Mouse (Mus musculus): ENCODE data around the gene Inka2. TPM values are rescaled to one million over a fixed set of nuclear protein-coding genes. Genes with fewer than 3 reads are reported as not detected.

The Inka2 gene
- polyA plus RNA-seq, 1 experiment from 2014 or later: 3.6 TPM

DNA sequence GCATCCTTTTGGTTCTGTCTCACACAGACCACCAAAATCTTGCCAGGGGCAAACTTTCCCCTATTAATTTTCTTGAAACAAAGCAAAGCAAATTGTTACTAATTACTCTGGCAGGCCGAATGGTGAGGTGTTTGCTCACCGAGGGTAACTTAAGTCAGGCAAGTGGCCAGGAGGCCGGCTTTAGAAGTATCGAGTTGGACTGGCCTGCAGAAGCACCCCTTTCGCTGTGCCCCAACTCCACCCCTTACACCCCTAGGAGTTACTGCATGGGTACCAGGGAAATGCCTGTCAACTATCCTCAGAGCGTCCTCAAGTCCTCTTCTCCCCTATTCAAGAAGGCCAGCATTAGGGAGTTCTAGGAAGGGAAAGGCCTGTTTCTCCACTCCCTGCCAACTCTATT lies 828 bp upstream of the Inka2 start:
- H3K4me1 ChIP-seq: peaks cover 73% of the 10 kb centered on the region
- H3K27me3 ChIP-seq (replicated peaks; ENCODE audit: low read depth, poor library complexity, severe bottlenecking): peaks cover 57% of the 10 kb centered on the region
- H3K27ac ChIP-seq (replicated peaks): no peak overlapping the region
- H3K4me3 ChIP-seq: no peak overlapping the region
- H3K36me3 ChIP-seq (replicated peaks): no peaks in the 10 kb centered on the region
- 40% methylated on average over 6 of the region's 6 CpGs for WGBS
- DNase-seq (ENCODE audit: low spot score): no peak
- no peaks in the 10 kb centered on the region for H3K9me3 ChIP-seq

- peak; percentile 50 for DNase-seq (ENCODE audit: low spot score)
- WGBS: 1% methylated on average over 28 of the region's 28 CpGs
- H3K27ac ChIP-seq (replicated peaks): peak overlapping the region; percentile 78
- peaks cover 66% of the 10 kb centered on the region for H3K4me1 ChIP-seq
- H3K4me3 ChIP-seq: peak overlapping the region; percentile 78
- no peaks in the 10 kb centered on the region for H3K9me3 ChIP-seq
- peaks cover 59% of the 10 kb centered on the region for H3K27me3 ChIP-seq (replicated peaks; ENCODE audit: low read depth, poor library complexity, severe bottlenecking)
- H3K36me3 ChIP-seq (replicated peaks): no peaks in the 10 kb centered on the region
These were observed 706 bp downstream of the Inka2 start for GRCm38 (mm10) chr3:105705061-105705549.

DNA sequence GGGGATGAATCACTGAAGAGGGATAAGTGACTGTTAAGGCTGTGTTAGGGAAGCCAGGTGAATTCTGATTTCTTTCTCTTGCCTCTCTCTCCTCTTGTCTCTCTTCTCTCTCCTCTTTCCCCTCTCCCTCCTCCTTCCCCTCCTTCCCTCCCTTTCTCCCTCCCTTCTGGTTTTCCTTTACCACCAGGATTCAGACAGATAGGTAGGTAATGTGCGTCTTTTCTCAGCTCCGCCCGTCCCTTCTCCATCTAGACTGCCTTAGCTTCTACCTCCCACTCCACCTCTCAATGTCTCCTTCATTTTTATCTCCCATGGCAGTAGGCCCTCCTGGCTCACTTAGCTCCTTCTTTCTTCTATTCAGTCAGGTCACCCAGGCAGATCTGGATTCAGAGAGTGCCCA lies 1.2 kb downstream of the Inka2 start:
- no peak for DNase-seq (ENCODE audit: low spot score)
- peaks cover 64% of the 10 kb centered on the region for H3K27me3 ChIP-seq (replicated peaks; ENCODE audit: low read depth, poor library complexity, severe bottlenecking)
- H3K4me3 ChIP-seq: peak overlapping the region; percentile 78
- H3K27ac ChIP-seq (replicated peaks): peak overlapping the region; percentile 78
- H3K9me3 ChIP-seq: no peaks in the 10 kb centered on the region
- 18% methylated on average over 3 of the region's 3 CpGs for WGBS
- H3K36me3 ChIP-seq (replicated peaks): no peaks in the 10 kb centered on the region
- peaks cover 66% of the 10 kb centered on the region for H3K4me1 ChIP-seq

DNA sequence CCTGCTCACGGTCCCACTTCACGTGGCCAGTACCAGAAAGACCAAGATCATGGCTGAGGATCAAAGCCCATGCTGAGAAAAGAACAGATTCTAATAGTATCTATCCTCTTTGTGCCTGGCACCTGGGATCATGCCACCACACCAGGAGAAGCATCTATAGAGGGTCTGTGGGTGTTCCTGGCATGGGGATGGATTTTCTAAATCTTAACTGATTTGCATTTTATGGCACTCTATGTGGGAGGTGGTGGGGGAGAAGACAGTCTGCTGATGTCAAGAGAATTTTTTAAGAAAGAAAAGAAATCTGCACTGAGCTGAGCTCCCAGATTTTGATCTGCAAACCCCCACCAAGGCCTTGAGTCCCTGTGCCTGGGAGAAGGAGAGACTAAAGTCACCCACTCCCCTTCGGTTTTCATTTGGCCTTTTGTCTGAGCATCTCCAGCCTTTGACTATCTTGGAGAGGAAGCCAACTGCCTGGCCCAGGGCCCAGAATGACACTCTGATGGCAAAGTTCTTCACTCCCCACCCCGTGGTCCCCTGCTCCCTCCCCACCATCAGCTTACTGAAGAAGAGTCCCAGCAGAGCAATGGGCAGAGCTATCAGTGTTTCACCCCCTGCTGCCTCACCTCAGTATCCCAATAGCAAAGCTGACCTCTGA lies 2.1 kb downstream of the Inka2 start:
- peaks cover 58% of the 10 kb centered on the region for H3K4me1 ChIP-seq
- DNase-seq (ENCODE audit: low spot score): no peak
- no peaks in the 10 kb centered on the region for H3K36me3 ChIP-seq (replicated peaks)
- H3K4me3 ChIP-seq: peak overlapping the region; percentile 78; the same call in 1 of the 2 replicates
- 0 out of 2 replicates have a peak overlapping the region, but pooled peaks have one; percentile 35 for H3K27ac ChIP-seq (replicated peaks)
- H3K27me3 ChIP-seq (replicated peaks; ENCODE audit: low read depth, poor library complexity, severe bottlenecking): peaks cover 61% of the 10 kb centered on the region
- no peaks in the 10 kb centered on the region for H3K9me3 ChIP-seq
- WGBS: 46% methylated on average over 4 of the region's 4 CpGs

DNA sequence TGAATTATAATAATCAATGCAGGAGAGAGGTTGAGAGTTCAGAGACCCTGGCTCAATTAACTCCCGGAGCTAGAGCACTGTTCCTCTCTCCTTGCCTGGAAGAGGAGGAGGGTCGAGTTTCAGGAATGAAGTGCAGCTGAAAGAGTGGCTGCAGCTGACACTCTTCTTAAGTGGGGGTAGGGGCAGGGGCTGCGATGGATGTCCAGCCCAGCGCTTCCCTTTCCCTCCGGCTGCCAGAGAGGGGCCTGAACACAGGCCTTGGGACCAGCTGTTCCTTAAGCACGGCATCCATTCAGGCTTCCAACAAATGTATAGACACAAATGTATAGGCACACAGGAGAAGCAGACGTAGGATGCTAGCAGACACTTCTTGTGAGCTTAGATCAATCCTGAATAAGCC lies 3.2 kb downstream of the Inka2 start:
- H3K4me3 ChIP-seq: no peak overlapping the region
- peak; percentile 59 for DNase-seq (ENCODE audit: low spot score)

DNA sequence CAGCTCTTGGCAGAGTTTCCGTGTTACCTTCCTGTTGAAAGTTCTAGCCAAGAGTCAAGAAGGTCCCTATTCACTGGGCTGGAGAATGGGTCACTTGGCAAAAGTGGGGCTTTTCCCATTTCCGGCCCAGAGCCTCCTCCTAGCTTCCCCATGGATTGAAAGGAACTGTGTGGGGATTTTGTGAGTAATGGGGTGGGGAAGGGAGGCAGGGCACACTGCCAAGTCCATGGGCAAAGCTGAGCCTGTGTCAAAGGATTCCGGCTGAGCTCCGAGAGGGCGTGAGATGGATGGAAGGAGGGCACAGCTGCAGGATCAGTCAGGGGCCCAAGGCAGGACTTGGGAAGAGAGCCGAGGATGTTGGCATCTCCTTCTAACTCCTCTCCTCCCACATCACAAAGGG lies 5.8 kb downstream of the Inka2 start:
- no peak for DNase-seq (ENCODE audit: low spot score)
- Histone ChIP-seq H3K36me3 (replicated peaks) (no peaks in the 10 kb centered on the region), H3K27me3 (replicated peaks; ENCODE audit: low read depth, poor library complexity, severe bottlenecking) (peaks cover 30% of the 10 kb centered on the region), H3K4me1 (peaks cover 62% of the 10 kb centered on the region), H3K9me3 (no peaks in the 10 kb centered on the region), H3K27ac (replicated peaks) (no peak overlapping the region; the same call in 1 of the 2 replicates), H3K4me3 (no peak overlapping the region)
- 84% methylated on average over 6 of the region's 6 CpGs for WGBS

More for the DNA sequence above, 3.2 kb downstream of the Inka2 start:
- whole genome bisulfite sequencing: 6% methylated on average over 7 of the region's 7 CpGs
- Histone ChIP-seq H3K9me3 (no peaks in the 10 kb centered on the region), H3K4me1 (peaks cover 56% of the 10 kb centered on the region), H3K36me3 (replicated peaks) (no peaks in the 10 kb centered on the region), H3K27ac (replicated peaks) (peak overlapping the region; percentile 25), H3K27me3 (replicated peaks; ENCODE audit: low read depth, poor library complexity, severe bottlenecking) (peaks cover 53% of the 10 kb centered on the region)

GRCm38 (mm10) chr3:105711741-105712140 lies 7.3 kb downstream of the Inka2 start:
- 59% methylated on average over 7 of the region's 7 CpGs for WGBS
- Histone ChIP-seq H3K4me3 (no peak overlapping the region), H3K36me3 (replicated peaks) (no peaks in the 10 kb centered on the region)

DNA sequence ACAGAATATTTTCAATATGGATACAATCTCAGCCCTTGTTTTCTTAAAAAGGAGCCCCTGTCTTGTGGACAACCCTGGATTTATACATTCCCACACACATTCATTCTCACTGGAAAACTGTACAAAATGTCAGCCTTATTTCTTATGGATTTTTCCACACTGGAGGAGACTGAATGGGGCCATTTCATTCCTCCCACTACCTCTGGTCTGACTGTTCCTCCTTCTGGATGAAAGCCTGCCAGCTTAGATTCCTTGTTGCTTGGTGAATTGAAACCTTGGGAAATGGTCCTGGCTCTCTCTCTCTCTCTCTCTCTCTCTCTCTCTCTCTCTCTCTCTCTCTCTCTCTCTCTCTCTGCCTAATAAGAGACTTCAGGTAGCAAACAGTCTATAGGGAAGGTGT lies 8.4 kb downstream of the Inka2 start:
- Histone ChIP-seq H3K27me3 (replicated peaks; ENCODE audit: low read depth, poor library complexity, severe bottlenecking) (peaks cover 10% of the 10 kb centered on the region; the same call in 1 of the 2 replicates), H3K36me3 (replicated peaks) (no peaks in the 10 kb centered on the region), H3K4me3 (no peak overlapping the region), H3K9me3 (no peaks in the 10 kb centered on the region), H3K4me1 (peaks cover 58% of the 10 kb centered on the region), H3K27ac (replicated peaks) (no peak overlapping the region)
- no peak for DNase-seq (ENCODE audit: low spot score)

More at GRCm38 (mm10) chr3:105711741-105712140, 7.3 kb downstream of the Inka2 start:
- Histone ChIP-seq H3K4me1 (peaks cover 59% of the 10 kb centered on the region), H3K9me3 (no peaks in the 10 kb centered on the region), H3K27ac (replicated peaks) (peak overlapping the region; percentile 31; the same call in 1 of the 2 replicates), H3K27me3 (replicated peaks; ENCODE audit: low read depth, poor library complexity, severe bottlenecking) (peaks cover 15% of the 10 kb centered on the region)
- DNase-seq (ENCODE audit: low spot score): no peak

- 12% methylated on average over 8 of the region's 8 CpGs for WGBS
- DNase-seq (ENCODE audit: low spot score): peak; percentile 73
- Histone ChIP-seq H3K27me3 (replicated peaks; ENCODE audit: low read depth, poor library complexity, severe bottlenecking) (peaks cover 10% of the 10 kb centered on the region; the same call in 1 of the 2 replicates), H3K27ac (replicated peaks) (peak overlapping the region; percentile 83), H3K9me3 (no peaks in the 10 kb centered on the region), H3K4me1 (peaks cover 60% of the 10 kb centered on the region), H3K36me3 (replicated peaks) (no peaks in the 10 kb centered on the region), H3K4me3 (peak overlapping the region; percentile 2)
These were observed 9.9 kb downstream of the Inka2 start for GRCm38 (mm10) chr3:105714091-105714819.

- Histone ChIP-seq H3K27ac (replicated peaks) (peak overlapping the region; percentile 83; the same call in 1 of the 2 replicates), H3K4me3 (no peak overlapping the region), H3K4me1 (peaks cover 60% of the 10 kb centered on the region), H3K36me3 (replicated peaks) (no peaks in the 10 kb centered on the region), H3K27me3 (replicated peaks; ENCODE audit: low read depth, poor library complexity, severe bottlenecking) (peaks cover 10% of the 10 kb centered on the region; the same call in 1 of the 2 replicates), H3K9me3 (no peaks in the 10 kb centered on the region)
- no peak for DNase-seq (ENCODE audit: low spot score)
These were observed 10.4 kb downstream of the Inka2 start for GRCm38 (mm10) chr3:105714820-105715167.

- no peak for DNase-seq (ENCODE audit: low spot score)
- Histone ChIP-seq H3K9me3 (no peaks in the 10 kb centered on the region), H3K27me3 (replicated peaks; ENCODE audit: low read depth, poor library complexity, severe bottlenecking) (0 out of 2 replicates have a peak, but pooled peaks cover 3% of the 10 kb centered on the region), H3K27ac (replicated peaks) (peak overlapping the region; percentile 63), H3K4me3 (no peak overlapping the region), H3K36me3 (replicated peaks) (no peaks in the 10 kb centered on the region), H3K4me1 (peaks cover 69% of the 10 kb centered on the region)
- 60% methylated on average over 18 of the region's 18 CpGs for WGBS
These were observed 12.1 kb downstream of the Inka2 start for GRCm38 (mm10) chr3:105716353-105717000.

DNA sequence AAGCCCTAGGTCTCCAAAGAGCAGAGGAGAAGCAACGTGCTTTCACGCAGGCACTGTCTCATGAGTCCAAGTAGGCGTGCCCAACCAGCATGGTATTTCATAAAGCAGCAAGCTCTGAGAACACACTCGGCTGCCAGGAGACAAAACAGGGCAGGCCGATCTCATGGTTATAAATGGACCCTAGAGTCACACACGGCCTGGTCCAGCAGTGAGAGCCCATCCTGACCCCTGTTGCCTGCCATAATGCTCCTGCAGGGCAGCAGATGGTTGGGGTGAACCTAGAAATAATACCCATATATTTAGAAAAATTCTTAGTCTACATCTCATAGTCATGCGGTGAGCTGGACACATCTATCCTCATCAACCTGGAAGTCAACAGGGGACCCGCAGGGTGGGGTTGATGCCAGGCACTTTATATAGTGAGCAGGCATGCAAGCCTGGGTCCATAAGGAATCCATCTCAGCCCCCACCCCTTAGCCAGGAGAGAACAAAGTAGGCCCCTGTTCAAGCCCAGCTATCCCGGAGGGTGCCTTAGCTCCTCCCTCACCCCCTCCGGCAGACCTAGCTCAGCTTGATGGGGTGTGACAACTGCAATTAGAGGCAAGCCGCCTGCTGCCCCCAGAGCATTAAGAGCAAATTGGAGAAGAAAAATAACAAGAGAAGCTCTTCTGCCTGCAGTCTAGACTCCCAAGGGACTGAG lies 13.6 kb downstream of the Inka2 start:
- H3K27me3 ChIP-seq (replicated peaks; ENCODE audit: low read depth, poor library complexity, severe bottlenecking): no peaks in the 10 kb centered on the region
- H3K9me3 ChIP-seq: no peaks in the 10 kb centered on the region
- H3K4me1 ChIP-seq: peaks cover 62% of the 10 kb centered on the region
- no peak overlapping the region for H3K4me3 ChIP-seq
- peak overlapping the region; percentile 51 for H3K27ac ChIP-seq (replicated peaks)
- H3K36me3 ChIP-seq (replicated peaks): no peaks in the 10 kb centered on the region
- whole genome bisulfite sequencing: 47% methylated on average over 11 of the region's 11 CpGs
- DNase-seq (ENCODE audit: low spot score): peak; percentile 64
